Mouse (Mus musculus) left cerebral cortex, postnatal 25 days (tissue): ENCODE data around the gene Kank3. TPM values are rescaled to one million over a fixed set of nuclear protein-coding genes. Genes with fewer than 3 reads are reported as not detected.

Source experiments
- DNase-seq, 2 experiments: peaks; one replicate each; pipeline ENCODE4 v3.0.0; 2022; ENCODE audit warnings: low spot score in 2 of 2, mixed read lengths in 1 of 2
- intact Hi-C: fragments of 180-260 bp; cut with DNase I; formaldehyde crosslinking; loops from one replicate; pipeline ENCODE4 v1.15.1; 2025
- total RNA-seq, 2 experiments: library from RNA; stranded (reverse); gene quantifications; 2 replicates each; pipeline ENCODE4 v1.2.3; 2021

Gene Kank3
- total RNA-seq, 2 experiments from 2014 or later = 37.0 to 39.7 TPM

DNA sequence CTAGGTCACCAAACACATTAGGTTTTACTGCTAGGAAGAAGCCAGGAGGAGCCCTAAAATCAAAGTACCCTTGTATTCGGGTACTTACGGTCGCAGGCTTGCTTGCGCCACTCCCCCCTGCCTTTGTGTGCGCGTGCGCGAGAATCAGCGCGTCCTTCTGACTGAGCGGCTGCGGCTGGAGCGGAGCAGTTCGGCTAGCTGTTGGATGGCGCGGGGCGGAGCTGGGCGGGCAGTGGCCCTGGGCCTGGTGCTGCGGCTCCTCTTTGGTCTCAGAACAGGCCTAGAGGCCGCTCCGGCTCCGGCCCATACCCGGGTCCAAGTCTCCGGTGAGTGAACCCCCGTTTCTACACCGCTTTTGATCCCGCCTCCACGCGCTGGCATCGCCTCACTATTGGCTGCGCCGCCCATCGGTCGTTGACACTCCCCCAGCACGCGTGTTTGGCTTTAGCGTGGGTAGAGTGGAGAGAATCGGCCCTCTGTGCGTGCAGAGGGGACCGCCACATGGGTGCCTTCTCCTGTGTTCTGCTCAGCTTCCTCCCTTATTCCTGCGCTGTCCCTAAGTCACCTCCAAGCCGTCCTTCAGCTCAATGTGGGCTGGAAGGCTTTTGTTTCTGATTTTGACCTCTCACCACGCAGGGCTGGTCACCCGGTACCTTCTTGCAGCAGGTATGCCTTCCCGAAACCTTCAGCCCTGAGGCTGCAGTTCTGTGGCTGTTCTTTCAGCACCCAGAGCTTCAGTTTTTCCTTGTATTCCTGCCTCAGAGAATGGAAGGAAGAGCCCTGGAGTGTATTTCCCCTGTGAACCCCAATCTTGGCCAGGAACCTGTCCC, 32.9 kb downstream of the Kank3 start, which contains the start of gene Cd320:
TSS of gene Cd320 (plus strand) at position 126 of the 830 bp plus-strand sequence.
- DNase-seq = peak; percentile 92 to 95
- intact Hi-C loops = no loop called here

DNA sequence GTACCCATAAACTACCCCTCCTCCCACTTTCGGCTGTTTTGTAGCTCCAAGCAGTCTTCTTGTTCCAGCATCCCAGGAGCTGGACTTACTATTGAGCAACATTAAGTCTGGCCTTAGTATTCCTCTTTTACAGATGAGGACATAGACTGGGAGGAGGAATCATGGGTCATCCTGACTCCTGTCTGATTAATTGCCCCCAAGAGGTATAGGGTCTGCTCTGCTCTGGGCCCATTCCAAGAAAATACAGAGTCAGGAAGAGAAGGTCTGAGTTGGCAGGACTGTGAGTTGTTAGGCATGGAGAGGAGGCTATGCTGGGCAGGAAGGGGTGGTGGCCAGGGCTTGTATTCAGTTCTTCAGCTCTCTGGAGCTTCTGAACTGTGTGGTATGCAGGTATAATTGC, 33.9 kb downstream of the Kank3 start:
- no peak for DNase-seq
- intact Hi-C loops = no loop called here

- intact Hi-C loops = no loop called here
- DNase-seq = no peak
Measured at GRCm38 (mm10) chr17:33848139-33848538, 37.8 kb downstream of the Kank3 start.

GRCm38 (mm10) chr17:33851331-33851730, 41.0 kb downstream of the Kank3 start:
- DNase-seq = no peak
- intact Hi-C loops = no loop called here

DNA sequence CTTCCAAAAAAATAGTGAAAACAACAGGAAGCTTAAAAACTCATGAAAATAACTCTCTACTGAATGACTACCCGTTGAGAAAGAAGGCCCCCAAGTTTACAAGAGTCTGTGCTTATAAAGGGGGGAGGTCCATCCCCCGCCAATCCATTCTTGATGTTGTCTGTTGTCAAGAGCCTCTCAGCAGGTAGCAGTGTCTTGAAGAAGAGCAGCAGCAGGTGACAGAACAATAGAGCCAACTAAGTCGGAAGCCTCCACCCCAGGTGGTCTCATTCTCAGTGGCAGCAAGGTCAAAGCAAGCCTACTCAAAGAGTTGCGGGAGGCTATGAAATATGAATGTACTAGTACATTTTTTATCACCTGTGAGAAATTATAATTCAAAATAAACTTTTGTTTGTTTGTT, 47.5 kb downstream of the Kank3 start:
- no peak for DNase-seq
- intact Hi-C loops = no loop called here

GRCm38 (mm10) chr17:33865330-33866030, 55.2 kb downstream of the Kank3 start:
- intact Hi-C loops = no loop called here

More at GRCm38 (mm10) chr17:33865330-33866030, 55.2 kb downstream of the Kank3 start:
- peak; percentile 83 to 98 for DNase-seq

Other genes with a start within 250 kb of the Kank3 start
- gene Zfp414, start 181.4 kb upstream of the Kank3 start, total RNA-seq = 10 to 100 TPM; 43.0 to 45.3 TPM
- gene Pram1, start 172.5 kb upstream of the Kank3 start, total RNA-seq = not detected
- 100 to 1,000 TPM; 120 to 129 TPM for gene Hnrnpm, start 123.7 kb upstream of the Kank3 start, total RNA-seq
- gene March2, start 91.8 kb upstream of the Kank3 start, total RNA-seq = 10 to 100 TPM; 86.1 to 87.2 TPM
- 100 to 1,000 TPM; 328 to 343 TPM for gene Rab11b, start 50.0 kb upstream of the Kank3 start, total RNA-seq
- gene Angptl4, start 28.7 kb upstream of the Kank3 start, total RNA-seq = 1 to 10 TPM; 3.9 to 4.1 TPM
- gene Rps28, start 14.0 kb downstream of the Kank3 start, total RNA-seq = 100 to 1,000 TPM; 675 to 677 TPM
- gene Ndufa7, start 14.1 kb downstream of the Kank3 start, total RNA-seq = 100 to 1,000 TPM; 196 to 205 TPM
- 10 to 100 TPM; 28.1 to 28.3 TPM for gene Cd320, start 32.6 kb downstream of the Kank3 start, total RNA-seq
- not detected for gene Gm7029, start 63.3 kb downstream of the Kank3 start, total RNA-seq
- 1 to 10 TPM; 3.0 to 3.4 TPM for gene Kifc1, start 80.1 kb downstream of the Kank3 start, total RNA-seq
- gene Platr17, start 94.6 kb downstream of the Kank3 start, total RNA-seq = under 1 TPM in 1 of 2 experiments, not detected in 1; 0.57 TPM
- 10 to 100 TPM; 26.0 to 26.2 TPM for gene Daxx, start 98.9 kb downstream of the Kank3 start, total RNA-seq
- 10 to 100 TPM; 32.7 to 37.7 TPM for gene Tapbp, start 105.4 kb downstream of the Kank3 start, total RNA-seq
- 10 to 100 TPM; 28.1 to 32.1 TPM for gene Zbtb22, start 105.4 kb downstream of the Kank3 start, total RNA-seq
- 10 to 100 TPM; 55.2 to 66.8 TPM for gene Rgl2, start 119.0 kb downstream of the Kank3 start, total RNA-seq
- 100 to 1,000 TPM in 1 of 2 experiments, 10 to 100 TPM in 1; 89.7 to 104 TPM for gene Pfdn6, start 129.8 kb downstream of the Kank3 start, total RNA-seq
- gene Wdr46, start 130.1 kb downstream of the Kank3 start, total RNA-seq = 10 to 100 TPM; 11.2 to 12.0 TPM
- gene B3galt4, start 141.0 kb downstream of the Kank3 start, total RNA-seq = 1 to 10 TPM; 5.8 to 6.4 TPM
- gene Vps52, start 145.3 kb downstream of the Kank3 start, total RNA-seq = 10 to 100 TPM; 78.4 to 81.9 TPM
- gene Rps18, start 145.5 kb downstream of the Kank3 start, total RNA-seq = 100 to 1,000 TPM; 296 to 299 TPM
- 10 to 100 TPM; 12.3 to 15.9 TPM for gene H2-K1, start 189.8 kb downstream of the Kank3 start, total RNA-seq
- gene Ring1, start 214.2 kb downstream of the Kank3 start, total RNA-seq = 10 to 100 TPM; 28.4 to 32.2 TPM
- 10 to 100 TPM; 33.3 to 35.1 TPM for gene H2-Ke6, start 217.5 kb downstream of the Kank3 start, total RNA-seq
- 10 to 100 TPM; 96.2 to 98.6 TPM for gene Slc39a7, start 221.2 kb downstream of the Kank3 start, total RNA-seq
- gene Rxrb, start 221.3 kb downstream of the Kank3 start, total RNA-seq = 10 to 100 TPM; 79.5 to 83.1 TPM
- gene Col11a2, start 228.9 kb downstream of the Kank3 start, total RNA-seq = 10 to 100 TPM; 14.1 to 14.6 TPM